Mouse (Mus musculus) midbrain, embryonic 16.5 days (tissue): ENCODE results near the gene Map1s. TPM values are rescaled to one million over a fixed set of nuclear protein-coding genes. Genes with fewer than 3 reads are reported as not detected.

Source experiments
- ATAC-seq: fragments of 200-750 bp; cut with Nextera tagmentation; 2 replicates; pipeline ENCODE4 v1.8.0; 2017; ENCODE audit warnings: moderate TSS enrichment
- H3K27ac ChIP-seq: fragments of 300-500 bp; sonication (generic); 2 replicates; pipeline ENCODE4 v1.5.1; 2014; ENCODE audit warnings: mild to moderate bottlenecking, low read length, mixed read lengths
- H3K27me3 ChIP-seq: fragments of 300-500 bp; sonication (generic); 2 replicates; pipeline ENCODE4 v1.6.1; 2014; ENCODE audit warnings: low read depth, low read length, mixed read lengths; ENCODE audit not compliant: control insufficient read depth, insufficient read depth
- H3K36me3 ChIP-seq: fragments of 300-500 bp; sonication (generic); 2 replicates; pipeline ENCODE4 v1.6.1; 2014; ENCODE audit warnings: mild to moderate bottlenecking, low read length, moderate library complexity, mixed read lengths; ENCODE audit not compliant: control insufficient read depth, insufficient read depth
- H3K4me1 ChIP-seq: fragments of 300-500 bp; sonication (generic); 2 replicates; pipeline ENCODE4 v1.6.1; 2014; ENCODE audit warnings: mild to moderate bottlenecking, low read length, mixed read lengths; ENCODE audit not compliant: control insufficient read depth, insufficient read depth
- H3K4me2 ChIP-seq: fragments of 300-500 bp; sonication (generic); 2 replicates; pipeline ENCODE4 v1.6.1; 2014; ENCODE audit warnings: mild to moderate bottlenecking, low read length, mixed read lengths
- H3K4me3 ChIP-seq: fragments of 300-500 bp; sonication (generic); 2 replicates; pipeline ENCODE4 v1.5.1; 2014; ENCODE audit warnings: low read depth, mild to moderate bottlenecking, low read length, moderate library complexity, mixed read lengths
- H3K9ac ChIP-seq: fragments of 300-500 bp; sonication (generic); 2 replicates; pipeline ENCODE4 v1.6.1; 2014; ENCODE audit warnings: low read depth, low read length, mixed read lengths
- H3K9me3 ChIP-seq: fragments of 300-500 bp; sonication (generic); replicated peaks from 2 replicates; pipeline ENCODE4 v1.6.1; 2014; ENCODE audit warnings: mild to moderate bottlenecking, low read length, mixed read lengths; ENCODE audit not compliant: control insufficient read depth, poor library complexity, severe bottlenecking
- WGBS: fragments of 180-500 bp; shearing (Covaris S2); extraction: QIAGEN DNeasy Blood & Tissue Kit; methylation state at CpG from one replicate; pipeline ENCODE4 v1.1.7; 2014; 5-methylcytosine and 5-hydroxymethylcytosine counted together
- polyA plus RNA-seq: library from polyadenylated mRNA; unstranded; fragments of >200 nt; fragmentation: Nextera tagmentation; extraction: Ambion mirVana; gene quantifications from 2 replicates; pipeline ENCODE4 v1.2.1, GENCODE M21; 2015

Gene Map1s
- polyA plus RNA-seq, 1 experiment from 2014 or later = 65.0 TPM

GRCm38 (mm10) chr8:70865350-70866000 is 40.3 kb upstream of the Map1s start:
- Histone ChIP-seq H3K9me3 (no peaks in the 10 kb centered on the region), H3K36me3 (0 out of 2 replicates have a peak, but pooled peaks cover 7% of the 10 kb centered on the region), H3K27ac (peak overlapping the region; percentile 97), H3K27me3 (no peaks in the 10 kb centered on the region), H3K4me1 (peaks cover 45% of the 10 kb centered on the region), H3K9ac (peak overlapping the region; percentile 64), H3K4me3 (peak overlapping the region; percentile 56), H3K4me2 (peak overlapping the region; percentile 94)
- 1% methylated on average over 45 of the region's 46 CpGs for WGBS
- ATAC-seq = peak; percentile 83

- peak overlapping the region; percentile 64 for H3K9ac ChIP-seq
- peak overlapping the region; percentile 97 for H3K27ac ChIP-seq
- 7% methylated on average over 12 of the region's 12 CpGs for WGBS
- peaks cover 45% of the 10 kb centered on the region for H3K4me1 ChIP-seq
- peak overlapping the region; percentile 56 for H3K4me3 ChIP-seq
- no peaks in the 10 kb centered on the region for H3K27me3 ChIP-seq
- ATAC-seq = peak; percentile 12
- peak overlapping the region; percentile 94 for H3K4me2 ChIP-seq
- H3K9me3 ChIP-seq = no peaks in the 10 kb centered on the region
- 0 out of 2 replicates have a peak, but pooled peaks cover 7% of the 10 kb centered on the region for H3K36me3 ChIP-seq
These were observed 39.7 kb upstream of the Map1s start for GRCm38 (mm10) chr8:70866001-70866520.

GRCm38 (mm10) chr8:70866566-70866965 is 39.2 kb upstream of the Map1s start:
- no peak overlapping the region for H3K4me3 ChIP-seq
- H3K4me2 ChIP-seq = no peak overlapping the region
- H3K4me1 ChIP-seq = peaks cover 45% of the 10 kb centered on the region
- ATAC-seq = no peak
- peak overlapping the region; percentile 64; the same call in 1 of the 2 replicates for H3K9ac ChIP-seq
- 0 out of 2 replicates have a peak, but pooled peaks cover 7% of the 10 kb centered on the region for H3K36me3 ChIP-seq
- H3K27me3 ChIP-seq = no peaks in the 10 kb centered on the region
- H3K9me3 ChIP-seq = no peaks in the 10 kb centered on the region
- peak overlapping the region; percentile 97 for H3K27ac ChIP-seq
- 84% methylated on average over 7 of the region's 7 CpGs for whole genome bisulfite sequencing

GRCm38 (mm10) chr8:70868559-70869198 is 37.1 kb upstream of the Map1s start:
- no peak for ATAC-seq

GRCm38 (mm10) chr8:70869199-70869571 is 36.5 kb upstream of the Map1s start:
- H3K27ac ChIP-seq = peak overlapping the region; percentile 60
- no peaks in the 10 kb centered on the region for H3K9me3 ChIP-seq
- peak overlapping the region; percentile 0; the same call in 1 of the 2 replicates for H3K4me2 ChIP-seq
- H3K9ac ChIP-seq = peak overlapping the region; percentile 59
- 0 out of 2 replicates have a peak, but pooled peaks cover 7% of the 10 kb centered on the region for H3K36me3 ChIP-seq
- H3K4me1 ChIP-seq = peaks cover 41% of the 10 kb centered on the region
- WGBS = 34% methylated on average over 5 of the region's 5 CpGs
- no peak overlapping the region for H3K4me3 ChIP-seq
- no peaks in the 10 kb centered on the region for H3K27me3 ChIP-seq
- ATAC-seq = no peak

More at GRCm38 (mm10) chr8:70868559-70869198, 37.1 kb upstream of the Map1s start:
- Histone ChIP-seq H3K27ac (peak overlapping the region; percentile 60), H3K4me1 (peaks cover 44% of the 10 kb centered on the region), H3K27me3 (no peaks in the 10 kb centered on the region), H3K9me3 (no peaks in the 10 kb centered on the region), H3K9ac (peak overlapping the region; percentile 59), H3K4me3 (no peak overlapping the region), H3K4me2 (peak overlapping the region; percentile 0; the same call in 1 of the 2 replicates), H3K36me3 (0 out of 2 replicates have a peak, but pooled peaks cover 7% of the 10 kb centered on the region)
- 14% methylated on average over 40 of the region's 40 CpGs for WGBS

GRCm38 (mm10) chr8:70869601-70870041 is 36.1 kb upstream of the Map1s start:
- WGBS = 47% methylated on average over 16 of the region's 16 CpGs
- H3K9me3 ChIP-seq = no peaks in the 10 kb centered on the region
- no peaks in the 10 kb centered on the region for H3K27me3 ChIP-seq
- peak overlapping the region; percentile 0; the same call in 1 of the 2 replicates for H3K4me2 ChIP-seq
- H3K4me3 ChIP-seq = no peak overlapping the region
- 0 out of 2 replicates have a peak, but pooled peaks cover 7% of the 10 kb centered on the region for H3K36me3 ChIP-seq
- H3K9ac ChIP-seq = peak overlapping the region; percentile 59
- ATAC-seq = no peak
- H3K27ac ChIP-seq = peak overlapping the region; percentile 60
- peaks cover 37% of the 10 kb centered on the region for H3K4me1 ChIP-seq

GRCm38 (mm10) chr8:70871195-70871807 is 34.4 kb upstream of the Map1s start:
- Histone ChIP-seq H3K9ac (no peak overlapping the region), H3K27ac (no peak overlapping the region), H3K9me3 (no peaks in the 10 kb centered on the region), H3K4me1 (peaks cover 26% of the 10 kb centered on the region), H3K27me3 (no peaks in the 10 kb centered on the region), H3K36me3 (0 out of 2 replicates have a peak, but pooled peaks cover 7% of the 10 kb centered on the region), H3K4me3 (no peak overlapping the region), H3K4me2 (no peak overlapping the region)
- WGBS = 91% methylated on average over 5 of the region's 5 CpGs
- no peak for ATAC-seq

- 0 out of 2 replicates have a peak, but pooled peaks cover 4% of the 10 kb centered on the region for H3K36me3 ChIP-seq
- peak overlapping the region; percentile 90 for H3K27ac ChIP-seq
- ATAC-seq = peak; percentile 2; the same call in 1 of the 2 replicates
- peak overlapping the region; percentile 98 for H3K4me2 ChIP-seq
- peak overlapping the region; percentile 85 for H3K9ac ChIP-seq
- H3K4me3 ChIP-seq = peak overlapping the region; percentile 92
- H3K27me3 ChIP-seq = no peaks in the 10 kb centered on the region
- H3K9me3 ChIP-seq = no peaks in the 10 kb centered on the region
- 6% methylated on average over 31 of the region's 31 CpGs for WGBS
- peaks cover 25% of the 10 kb centered on the region for H3K4me1 ChIP-seq
These were observed 32.9 kb upstream of the Map1s start for GRCm38 (mm10) chr8:70872643-70873363.
